Mouse (Mus musculus): ENCODE measurements around the gene Gatd1. TPM values are rescaled to one million over a fixed set of nuclear protein-coding genes. Genes with fewer than 3 reads are reported as not detected.
A peak's percentile ranks its signal among the peaks of the same experiment; 100 is the strongest.

Gene Gatd1
- polyA plus RNA-seq (2011; ENCODE audit: insufficient read depth, insufficient read length, low replicate concordance, missing spikeins): 26.2 and 33.6 TPM in 2 replicates

DNA sequence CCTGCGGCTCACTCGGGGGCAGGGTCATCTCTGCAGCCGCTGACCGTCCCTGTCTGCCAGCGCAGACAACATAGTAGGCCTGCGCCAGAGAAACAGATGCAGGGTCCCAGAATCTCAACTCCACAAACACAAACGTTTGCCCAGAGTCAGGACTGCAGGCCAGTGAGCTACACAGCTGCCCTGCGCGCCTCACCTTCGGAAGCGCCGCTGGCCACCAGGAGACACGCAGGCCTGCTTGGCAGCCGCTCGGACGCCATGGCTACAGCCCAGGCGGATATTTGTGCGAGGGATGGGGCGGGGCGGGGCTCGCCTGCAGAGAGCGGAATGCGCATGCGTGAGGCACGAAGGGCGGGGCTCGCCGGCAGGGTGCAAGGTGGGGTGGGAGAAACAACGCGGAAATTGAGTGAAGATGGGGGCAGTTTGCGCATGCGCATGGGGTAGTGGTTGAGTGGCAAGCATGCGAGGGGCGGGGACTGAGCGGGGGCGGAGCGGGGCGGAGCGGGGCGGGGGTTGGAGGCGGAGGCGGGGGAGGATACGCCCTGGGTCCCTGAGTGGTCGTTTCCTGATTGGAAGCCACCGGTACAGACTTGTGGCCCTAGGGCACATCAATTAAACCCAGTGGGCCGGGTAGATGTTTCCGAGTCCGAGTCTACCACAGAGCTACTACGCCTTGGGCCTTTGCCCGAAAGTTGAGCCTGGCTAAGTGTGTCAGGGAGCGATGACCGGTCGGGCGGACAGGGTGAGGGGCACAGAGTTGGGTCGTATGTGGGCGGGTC is at the start of gene Gatd1:
Gene Gatd1 (minus strand): TSS at position 328 of the 776 bp plus-strand sequence.
- TF ChIP-seq CTCF (IDR thresholded peaks at IDR 0.05; ENCODE audit: control insufficient read depth, insufficient read depth, low read length): peak; percentile 32; the same call in 1 of the 2 replicates
- peak; percentile 72; the same call in 1 of the 2 replicates for TF ChIP-seq POLR2A (IDR thresholded peaks at IDR 0.05; ENCODE audit: borderline replicate concordance, control insufficient read depth, low read depth, low read length)
- WGBS: under 1% methylated on average over 56 of the region's 56 CpGs
- H3K4me1 ChIP-seq (ENCODE audit: control insufficient read depth, insufficient read depth, low read length): peaks cover under 1% of the 10 kb centered on the region; the same call in 1 of the 2 replicates
- peak within 1 kb of the TSS; percentile 88 for H3K4me3 ChIP-seq (replicated peaks; ENCODE audit: control insufficient read depth, low read depth, low read length)
- peak within 1 kb of the TSS; percentile 64 for H3K27ac ChIP-seq (ENCODE audit: control insufficient read depth, insufficient read depth, low read depth, low read length, poor library complexity)

DNA sequence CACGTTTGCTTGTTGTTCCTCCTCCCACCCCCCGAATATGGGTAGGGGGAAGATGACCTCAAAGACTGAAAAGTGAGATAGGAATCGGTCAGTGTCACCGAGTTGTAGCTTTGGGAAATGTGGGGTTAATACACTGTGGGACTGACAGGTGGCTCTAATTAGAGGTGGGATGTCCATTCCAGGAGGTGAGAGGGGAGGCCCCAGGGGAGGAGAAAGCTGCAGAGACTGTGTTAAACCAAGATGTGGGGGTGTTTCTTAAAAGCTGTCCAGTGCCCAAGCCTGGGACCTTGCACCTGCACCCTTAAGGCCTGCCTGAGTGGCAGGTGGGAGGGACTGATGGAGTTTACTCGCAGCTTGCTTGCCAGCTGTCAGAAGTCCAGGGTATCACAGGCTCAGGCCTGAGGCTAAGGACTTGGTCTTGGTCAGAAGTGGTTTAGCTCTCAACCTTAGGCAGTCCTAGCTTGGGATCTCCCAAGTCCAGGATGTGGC is 48.4 kb upstream of the Gatd1 start:
- no peak overlapping the region for H3K27ac ChIP-seq (ENCODE audit: control insufficient read depth, insufficient read depth, low read depth, low read length, poor library complexity)
- no peak for TF ChIP-seq POLR2A (IDR thresholded peaks at IDR 0.05; ENCODE audit: borderline replicate concordance, control insufficient read depth, low read depth, low read length)
- peaks cover 3% of the 10 kb centered on the region for H3K4me1 ChIP-seq (ENCODE audit: control insufficient read depth, insufficient read depth, low read length)
- WGBS: 34% methylated on average over 5 of the region's 5 CpGs
- peak overlapping the region; percentile 26 for H3K4me3 ChIP-seq (replicated peaks; ENCODE audit: control insufficient read depth, low read depth, low read length)

DNA sequence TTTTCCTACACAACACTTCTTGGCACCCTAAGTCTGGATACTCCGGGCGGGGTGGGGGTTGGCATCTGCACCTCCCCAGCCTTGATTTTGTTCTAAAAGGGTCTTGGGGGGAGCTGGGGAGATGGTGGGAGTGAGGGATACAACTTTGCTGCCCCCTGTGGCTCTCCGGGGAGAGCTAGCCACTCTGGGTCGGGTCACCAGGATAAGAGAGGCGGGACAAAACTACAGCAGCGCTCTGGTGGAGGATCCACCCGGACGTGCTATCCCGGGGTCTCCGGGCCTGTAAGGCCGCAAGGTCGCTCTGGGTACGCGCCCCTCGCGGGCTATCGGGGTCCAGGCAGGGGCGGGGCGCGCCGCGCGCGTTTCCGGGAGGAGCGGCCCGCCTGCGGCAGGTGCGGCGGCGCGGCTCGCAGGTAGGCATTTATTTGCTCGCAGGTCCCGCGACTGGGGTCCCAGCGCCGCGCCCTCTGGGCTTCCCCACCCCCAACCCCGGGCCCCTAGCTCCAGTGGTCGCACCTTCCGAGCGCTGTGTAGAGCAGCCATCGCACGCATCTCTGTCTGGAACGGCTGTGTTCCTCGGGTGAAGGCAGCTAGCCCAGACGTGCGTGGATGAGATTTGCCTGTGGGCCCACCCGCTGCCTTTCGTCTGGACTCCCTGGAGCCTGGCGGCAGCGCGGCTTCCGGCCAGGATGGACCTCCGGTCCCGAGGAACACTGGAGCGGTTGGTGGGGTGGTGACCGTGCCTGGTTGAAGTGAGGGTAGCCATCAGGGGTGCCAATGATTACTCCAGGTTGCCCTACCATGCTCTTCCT is 47.8 kb upstream of the Gatd1 start:
- WGBS: 6% methylated on average over 59 of the region's 59 CpGs
- Histone ChIP-seq H3K27ac (ENCODE audit: control insufficient read depth, insufficient read depth, low read depth, low read length, poor library complexity) (no peak overlapping the region), H3K4me3 (replicated peaks; ENCODE audit: control insufficient read depth, low read depth, low read length) (peak overlapping the region; percentile 26), H3K4me1 (ENCODE audit: control insufficient read depth, insufficient read depth, low read length) (peaks cover 4% of the 10 kb centered on the region)
- TF ChIP-seq CTCF (IDR thresholded peaks at IDR 0.05; ENCODE audit: control insufficient read depth, insufficient read depth, low read length) (no peak), POLR2A (IDR thresholded peaks at IDR 0.05; ENCODE audit: borderline replicate concordance, control insufficient read depth, low read depth, low read length) (no peak)

DNA sequence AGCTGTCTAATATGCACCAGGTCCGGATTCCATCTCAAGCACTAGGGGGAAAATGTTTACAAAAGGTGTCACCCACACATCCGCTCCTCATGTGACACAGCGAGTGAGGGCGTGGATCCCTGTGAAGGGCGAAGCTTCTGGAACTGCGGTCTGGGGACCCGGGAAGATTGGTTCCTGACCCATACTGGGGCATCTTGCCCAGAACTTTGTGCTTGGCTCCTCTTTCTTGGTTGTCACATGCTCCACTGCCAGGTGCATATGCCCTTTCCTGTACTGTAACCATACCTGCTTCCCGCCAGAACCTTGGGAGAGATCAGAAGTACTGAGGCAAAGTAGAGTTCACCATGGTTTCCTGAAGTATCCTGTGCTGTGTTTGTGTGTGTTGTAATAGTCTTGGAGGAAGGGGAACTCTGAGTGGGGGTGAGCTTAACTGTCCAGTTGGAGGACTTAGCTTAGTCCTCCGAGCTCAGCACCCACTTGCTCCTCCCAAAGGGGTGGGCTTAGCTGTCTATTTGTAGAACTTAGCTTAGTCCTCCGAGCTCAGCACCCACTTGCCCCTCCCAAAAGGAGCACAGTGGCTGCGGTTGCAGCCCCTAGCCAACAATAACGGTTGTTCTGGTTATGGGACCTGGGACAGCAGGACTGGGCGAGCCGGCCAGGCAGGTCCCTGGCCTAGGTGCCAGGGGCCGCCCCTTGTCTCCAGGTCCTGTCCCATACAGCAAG is 46.6 kb upstream of the Gatd1 start, which contains the start of gene Cracr2b:
Gene Cracr2b (plus strand): TSS at position 704 of the 723 bp plus-strand sequence.
- TF ChIP-seq POLR2A (IDR thresholded peaks at IDR 0.05; ENCODE audit: borderline replicate concordance, control insufficient read depth, low read depth, low read length) (no peak; the same call in 1 of the 2 replicates), CTCF (IDR thresholded peaks at IDR 0.05; ENCODE audit: control insufficient read depth, insufficient read depth, low read length) (no peak)
- Histone ChIP-seq H3K4me1 (ENCODE audit: control insufficient read depth, insufficient read depth, low read length) (peaks cover 3% of the 10 kb centered on the region; the same call in 1 of the 2 replicates), H3K27ac (ENCODE audit: control insufficient read depth, insufficient read depth, low read depth, low read length, poor library complexity) (no peak within 1 kb of the TSS; the same call in 1 of the 2 replicates), H3K4me3 (replicated peaks; ENCODE audit: control insufficient read depth, low read depth, low read length) (peak within 1 kb of the TSS; percentile 26)
- 53% methylated on average over 15 of the region's 15 CpGs for WGBS

DNA sequence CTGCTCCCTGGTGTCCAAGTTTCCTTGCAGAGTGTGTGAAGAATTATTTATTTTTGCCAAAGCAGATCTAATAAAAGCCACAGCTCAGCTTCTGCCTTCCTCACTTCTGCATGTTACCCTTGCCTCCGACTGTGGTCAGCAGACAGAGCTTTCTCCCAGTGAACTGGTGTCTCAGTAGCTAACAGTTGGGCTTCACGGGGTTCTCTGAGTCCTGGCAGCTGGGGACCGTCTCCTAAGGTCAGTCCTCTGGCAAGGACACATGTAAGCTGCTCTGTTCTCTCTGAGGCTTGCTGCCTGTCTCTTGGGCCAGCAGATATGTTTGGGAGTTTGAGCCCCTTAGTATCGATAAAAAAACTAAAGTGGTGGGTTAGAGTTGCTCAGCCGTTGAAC is 46.1 kb upstream of the Gatd1 start:
- H3K27ac ChIP-seq (ENCODE audit: control insufficient read depth, insufficient read depth, low read depth, low read length, poor library complexity): no peak overlapping the region
- no peak overlapping the region for H3K4me3 ChIP-seq (replicated peaks; ENCODE audit: control insufficient read depth, low read depth, low read length)
- 70% methylated on average over 5 of the region's 5 CpGs for WGBS
- TF ChIP-seq CTCF (IDR thresholded peaks at IDR 0.05; ENCODE audit: control insufficient read depth, insufficient read depth, low read length): no peak
- no peak for TF ChIP-seq POLR2A (IDR thresholded peaks at IDR 0.05; ENCODE audit: borderline replicate concordance, control insufficient read depth, low read depth, low read length)
- peaks cover 3% of the 10 kb centered on the region; the same call in 1 of the 2 replicates for H3K4me1 ChIP-seq (ENCODE audit: control insufficient read depth, insufficient read depth, low read length)

DNA sequence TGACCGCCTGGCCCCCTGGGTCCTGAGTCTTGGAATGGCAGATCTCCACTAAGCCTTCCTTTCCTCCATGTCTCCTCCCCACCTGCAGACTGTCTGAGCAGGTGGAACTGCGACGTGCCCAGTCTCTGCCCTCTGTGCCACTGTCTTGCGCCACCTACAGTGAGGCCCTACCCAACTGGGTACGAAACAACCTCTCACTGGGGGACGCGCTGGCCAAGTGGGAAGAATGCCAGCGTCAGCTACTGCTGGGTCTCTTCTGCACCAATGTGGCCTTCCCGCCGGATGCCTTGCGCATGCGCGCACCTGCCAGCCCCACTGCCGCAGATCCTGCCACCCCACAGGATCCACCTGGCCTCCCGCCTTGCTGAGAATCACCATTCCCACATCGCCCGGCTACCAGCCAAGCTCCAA is 45.4 kb upstream of the Gatd1 start:
- WGBS: 86% methylated on average over 17 of the region's 17 CpGs
- Histone ChIP-seq H3K4me3 (replicated peaks; ENCODE audit: control insufficient read depth, low read depth, low read length) (no peak overlapping the region), H3K4me1 (ENCODE audit: control insufficient read depth, insufficient read depth, low read length) (peaks cover 7% of the 10 kb centered on the region; the same call in 1 of the 2 replicates), H3K27ac (ENCODE audit: control insufficient read depth, insufficient read depth, low read depth, low read length, poor library complexity) (no peak overlapping the region)
- TF ChIP-seq CTCF (IDR thresholded peaks at IDR 0.05; ENCODE audit: control insufficient read depth, insufficient read depth, low read length): no peak
- no peak for TF ChIP-seq POLR2A (IDR thresholded peaks at IDR 0.05; ENCODE audit: borderline replicate concordance, control insufficient read depth, low read depth, low read length)

DNA sequence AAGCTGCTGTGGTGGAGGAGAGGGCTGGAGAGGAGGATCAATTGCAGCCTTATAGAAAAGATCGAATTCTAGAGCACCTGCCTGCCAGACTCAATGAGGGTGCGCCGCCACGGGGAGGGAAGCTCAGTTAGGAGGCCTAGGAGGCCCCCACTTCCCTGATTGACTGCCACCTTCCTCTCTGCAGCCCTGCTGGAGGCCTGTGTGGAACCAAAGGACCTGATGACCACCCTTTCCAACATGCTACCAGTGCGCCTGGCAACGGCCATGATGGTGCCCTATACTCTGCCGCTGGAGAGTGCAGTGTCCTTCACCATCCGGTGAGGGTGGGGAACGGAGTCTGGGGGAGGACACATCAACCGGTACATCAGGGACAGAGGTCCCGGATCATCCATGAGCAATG is 44.7 kb upstream of the Gatd1 start:
- TF ChIP-seq POLR2A (IDR thresholded peaks at IDR 0.05; ENCODE audit: borderline replicate concordance, control insufficient read depth, low read depth, low read length) (no peak), CTCF (IDR thresholded peaks at IDR 0.05; ENCODE audit: control insufficient read depth, insufficient read depth, low read length) (no peak)
- 86% methylated on average over 11 of the region's 11 CpGs for WGBS
- H3K4me1 ChIP-seq (ENCODE audit: control insufficient read depth, insufficient read depth, low read length): peaks cover 7% of the 10 kb centered on the region; the same call in 1 of the 2 replicates
- H3K4me3 ChIP-seq (replicated peaks; ENCODE audit: control insufficient read depth, low read depth, low read length): no peak overlapping the region
- no peak overlapping the region for H3K27ac ChIP-seq (ENCODE audit: control insufficient read depth, insufficient read depth, low read depth, low read length, poor library complexity)

All from bone marrow, adult 2 months (tissue).